Mouse (Mus musculus): ENCODE results near the gene Col1a1.

DNA sequence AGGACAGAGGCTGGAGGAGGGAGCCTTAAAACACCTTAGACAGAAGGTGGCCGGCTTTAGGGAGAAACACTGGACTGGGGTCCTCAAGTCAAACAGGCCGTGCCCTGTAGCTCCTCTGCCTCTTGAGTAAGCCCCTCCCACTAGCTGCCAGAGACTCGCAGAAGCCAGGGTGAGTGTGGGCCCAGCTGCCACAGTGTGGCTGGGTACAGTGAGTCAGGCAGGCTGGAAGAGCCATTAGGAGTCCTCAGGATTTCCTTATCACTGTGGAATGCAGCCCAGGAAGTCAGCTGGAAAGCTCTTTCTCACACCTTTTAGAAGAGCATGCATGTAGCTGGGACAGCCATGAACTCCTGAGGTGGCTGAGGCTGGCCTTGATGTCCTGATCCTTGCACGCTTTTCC, 19.5 kb upstream of the Col1a1 start:
- no peak for TF ChIP-seq ZC3H11A (IDR thresholded peaks at IDR 0.05; ENCODE audit: low read depth, low read length)
- TF ChIP-seq CHD1 (IDR thresholded peaks at IDR 0.05; ENCODE audit: low read depth, low read length), result no peak
- TF ChIP-seq CTCF (conservative IDR thresholded peaks at IDR 0.05 in 1 of 2, IDR thresholded peaks at IDR 0.05 in 1 of 2; ENCODE audit: low read depth in 2 of 2, low read length in 2 of 2), result no peak
- TF ChIP-seq KAT2A (IDR thresholded peaks at IDR 0.05; ENCODE audit: insufficient replicate concordance, low read length), result no peak
- TF ChIP-seq EP300 (IDR thresholded peaks at IDR 0.05; ENCODE audit: low read length), result no peak
